Comparison of ENCODE assay signal across 9 mouse cellular contexts in genomic region chr10:93949921-93950320, GRCm38 (mm10).
"Had no signal": no experiment of that assay in that cellular context is flagged by ENCODE, and none has a peak within 500 bp of the region (broad histone marks: within the 10 kb centered on the region; RNA-seq: fewer than 3 reads in every experiment).

No protein-coding gene starts in this region.

- DNase-seq: kidney, postnatal 14 days; lung, adult 2 months; lung, postnatal 10 days; midbrain, embryonic 14.5 days; retina, postnatal 1 day; right cerebral cortex, postnatal 4 days; spleen, adult 18-20 months; thymus, adult 18-20 months; thymus, postnatal 14 days had no signal
